Mouse (Mus musculus) stomach, postnatal 0 days (tissue): ENCODE results near the gene Grid1. TPM values are rescaled to one million over a fixed set of nuclear protein-coding genes. Genes with fewer than 3 reads are reported as not detected.

Source experiments
- ATAC-seq: fragments of 200-750 bp; cut with Nextera tagmentation; 2 replicates; pipeline ENCODE4 v1.8.0; 2017; ENCODE audit not compliant: low FRiP score, low TSS enrichment
- DNase-seq: peaks from one replicate; pipeline ENCODE4 v3.0.0-alpha.2; 2016; ENCODE audit warnings: low spot score
- H3K27ac ChIP-seq: fragments of 300-500 bp; sonication (generic); replicated peaks from 2 replicates; pipeline ENCODE4 v1.5.1; 2014; ENCODE audit warnings: mild to moderate bottlenecking, control low read depth
- H3K27me3 ChIP-seq: fragments of 300-500 bp; sonication (generic); 2 replicates; pipeline ENCODE4 v1.6.1; 2014; ENCODE audit warnings: low read length; ENCODE audit not compliant: control insufficient read depth, insufficient read depth
- H3K36me3 ChIP-seq: fragments of 300-500 bp; sonication (generic); 2 replicates; pipeline ENCODE4 v1.6.1; 2014; ENCODE audit warnings: low read length, mixed read lengths; ENCODE audit not compliant: control insufficient read depth, insufficient read depth
- H3K4me1 ChIP-seq: fragments of 300-500 bp; sonication (generic); replicated peaks from 2 replicates; pipeline ENCODE4 v1.6.1; 2014; ENCODE audit warnings: antibody characterized with exemption; ENCODE audit not compliant: control insufficient read depth, insufficient read depth
- H3K4me2 ChIP-seq: fragments of 300-500 bp; sonication (generic); replicated peaks from 2 replicates; pipeline ENCODE4 v1.6.1; 2014; ENCODE audit warnings: low read depth, mild to moderate bottlenecking, control low read depth, moderate library complexity
- H3K4me3 ChIP-seq: fragments of 300-500 bp; sonication (generic); 2 replicates; pipeline ENCODE4 v1.5.1; 2014; ENCODE audit warnings: low read depth, low read length, control low read depth
- H3K9ac ChIP-seq: fragments of 300-500 bp; sonication (generic); 2 replicates; pipeline ENCODE4 v1.6.1; 2014; ENCODE audit warnings: mild to moderate bottlenecking, low read length, control low read depth, mixed read lengths
- H3K9me3 ChIP-seq: fragments of 300-500 bp; sonication (generic); 2 replicates; pipeline ENCODE4 v1.6.1; 2016; ENCODE audit warnings: low read length; ENCODE audit not compliant: control insufficient read depth
- CTCF ChIP-seq: IDR thresholded peaks from 2 replicates; pipeline ENCODE4 v1.5.1; 2016; ENCODE audit warnings: antibody characterized with exemption, low read depth, mild to moderate bottlenecking, moderate library complexity
- EP300 ChIP-seq: optimal IDR thresholded peaks from 2 replicates; pipeline ENCODE3; 2016; ENCODE audit warnings: antibody characterized with exemption
- WGBS: fragments of 180-500 bp; shearing (Covaris S2); extraction: QIAGEN DNeasy Blood & Tissue Kit; methylation state at CpG from one replicate; pipeline ENCODE4 v1.1.7; 2014; 5-methylcytosine and 5-hydroxymethylcytosine counted together
- polyA plus RNA-seq: library from polyadenylated mRNA; unstranded; fragments of >200 nt; fragmentation: Nextera tagmentation; extraction: Ambion mirVana; gene quantifications from 2 replicates; pipeline ENCODE4 v1.2.1, GENCODE M21; 2015

Gene Grid1
- polyA plus RNA-seq, 1 experiment from 2014 or later, result 0.34 TPM

GRCm38 (mm10) chr14:34824186-34824585, 4.3 kb downstream of the Grid1 start:
- WGBS, result 91% methylated on average over 3 of the region's 3 CpGs
- Histone ChIP-seq H3K4me1 (no peaks in the 10 kb centered on the region), H3K4me3 (no peak overlapping the region), H3K9ac (no peak overlapping the region), H3K9me3 (no peaks in the 10 kb centered on the region), H3K27ac (no peak overlapping the region), H3K4me2 (no peak overlapping the region), H3K27me3 (peaks cover 11% of the 10 kb centered on the region; the same call in 1 of the 2 replicates), H3K36me3 (no peaks in the 10 kb centered on the region)
- ATAC-seq (no peak), DNase-seq (no peak)
- TF ChIP-seq EP300 (no peak), CTCF (no peak; the same call in 1 of the 2 replicates)

- TF ChIP-seq CTCF (no peak), EP300 (no peak)
- no peaks in the 10 kb centered on the region for H3K36me3 ChIP-seq
- DNase-seq, result no peak
- H3K4me3 ChIP-seq, result no peak overlapping the region
- H3K4me1 ChIP-seq, result no peaks in the 10 kb centered on the region
- H3K9me3 ChIP-seq, result no peaks in the 10 kb centered on the region
- H3K27me3 ChIP-seq, result peaks cover 4% of the 10 kb centered on the region; the same call in 1 of the 2 replicates
- no peak overlapping the region for H3K27ac ChIP-seq
- H3K9ac ChIP-seq, result no peak overlapping the region
- no peak for ATAC-seq
- H3K4me2 ChIP-seq, result no peak overlapping the region
- WGBS, result 29% methylated on average over 3 of the region's 3 CpGs
Observed at GRCm38 (mm10) chr14:34825902-34826301, 6.0 kb downstream of the Grid1 start.

- Histone ChIP-seq H3K27ac (no peak overlapping the region), H3K9me3 (no peaks in the 10 kb centered on the region), H3K9ac (no peak overlapping the region), H3K36me3 (no peaks in the 10 kb centered on the region), H3K4me2 (no peak overlapping the region), H3K4me3 (no peak overlapping the region), H3K4me1 (no peaks in the 10 kb centered on the region), H3K27me3 (no peaks in the 10 kb centered on the region)
- ATAC-seq (no peak), DNase-seq (no peak)
- TF ChIP-seq CTCF (no peak), EP300 (no peak)
- 65% methylated on average over 6 of the region's 6 CpGs for WGBS
Observed at GRCm38 (mm10) chr14:34829831-34830230, 9.9 kb downstream of the Grid1 start.

- DNase-seq (no peak), ATAC-seq (no peak)
- Histone ChIP-seq H3K9me3 (no peaks in the 10 kb centered on the region), H3K9ac (no peak overlapping the region), H3K27me3 (no peaks in the 10 kb centered on the region), H3K36me3 (no peaks in the 10 kb centered on the region), H3K4me1 (no peaks in the 10 kb centered on the region), H3K27ac (no peak overlapping the region), H3K4me3 (no peak overlapping the region), H3K4me2 (no peak overlapping the region)
- 73% methylated on average over 3 of the region's 3 CpGs for WGBS
- TF ChIP-seq EP300 (no peak), CTCF (no peak)
Observed at GRCm38 (mm10) chr14:34837145-34837544, 17.2 kb downstream of the Grid1 start.

- H3K9ac ChIP-seq, result no peak overlapping the region
- H3K4me2 ChIP-seq, result no peak overlapping the region
- TF ChIP-seq CTCF, result no peak
- no peak for TF ChIP-seq EP300
- H3K4me1 ChIP-seq, result no peaks in the 10 kb centered on the region
- ATAC-seq (no peak), DNase-seq (no peak)
- no peak overlapping the region for H3K4me3 ChIP-seq
- no peak overlapping the region for H3K27ac ChIP-seq
- H3K36me3 ChIP-seq, result no peaks in the 10 kb centered on the region
- 57% methylated on average over 6 of the region's 6 CpGs for WGBS
- H3K9me3 ChIP-seq, result no peaks in the 10 kb centered on the region
- no peaks in the 10 kb centered on the region for H3K27me3 ChIP-seq
Observed at GRCm38 (mm10) chr14:34838999-34839398, 19.1 kb downstream of the Grid1 start.

GRCm38 (mm10) chr14:34839898-34840297, 20.0 kb downstream of the Grid1 start:
- ATAC-seq (no peak), DNase-seq (no peak)
- WGBS, result 82% methylated on average over 4 of the region's 4 CpGs
- Histone ChIP-seq H3K9ac (no peak overlapping the region), H3K27me3 (no peaks in the 10 kb centered on the region), H3K36me3 (no peaks in the 10 kb centered on the region), H3K27ac (no peak overlapping the region), H3K4me2 (no peak overlapping the region), H3K4me3 (no peak overlapping the region), H3K4me1 (no peaks in the 10 kb centered on the region), H3K9me3 (no peaks in the 10 kb centered on the region)
- TF ChIP-seq CTCF (no peak), EP300 (no peak)
